Mouse (Mus musculus): ENCODE measurements at regions not wholly inside any gene's neighbourhood (a gene's known extent, or its start where the extent isn't known, plus 50 kb on each side); places are given as distances from the start of the nearest gene placed in this dataset.
A peak's percentile ranks its signal among the peaks of the same experiment; 100 is the strongest.

- 24% methylated on average over 3 of the region's 3 CpGs for WGBS
- DNase-seq: peak; percentile 16
- Histone ChIP-seq H3K4me1 (ENCODE audit: control insufficient read depth, insufficient read depth, low read length) (peaks cover 6% of the 10 kb centered on the region; the same call in 1 of the 2 replicates), H3K4me3 (replicated peaks; ENCODE audit: extremely low read depth, low read depth, low read length) (no peak overlapping the region)
- TF ChIP-seq POLR2A (IDR thresholded peaks at IDR 0.05; ENCODE audit: borderline replicate concordance, extremely low read depth, low read depth, low read length) (no peak), CTCF (IDR thresholded peaks at IDR 0.05; ENCODE audit: insufficient read depth, low read length) (no peak)
Observed at GRCm38 (mm10) chr13:97580241-97580874, 180.1 kb downstream of the Gm10260 start.

- no peak for DNase-seq
- 41% methylated on average over 5 of the region's 5 CpGs for WGBS
- Histone ChIP-seq H3K4me3 (replicated peaks; ENCODE audit: extremely low read depth, low read depth, low read length) (no peak overlapping the region), H3K4me1 (ENCODE audit: control insufficient read depth, insufficient read depth, low read length) (peaks cover 6% of the 10 kb centered on the region; the same call in 1 of the 2 replicates)
- TF ChIP-seq CTCF (IDR thresholded peaks at IDR 0.05; ENCODE audit: insufficient read depth, low read length) (no peak), POLR2A (IDR thresholded peaks at IDR 0.05; ENCODE audit: borderline replicate concordance, extremely low read depth, low read depth, low read length) (no peak)
Observed at GRCm38 (mm10) chr13:97578595-97578994, 181.8 kb downstream of the Gm10260 start.

GRCm38 (mm10) chr13:97577081-97577785 is 183.2 kb downstream of the Gm10260 start:
- peaks cover 6% of the 10 kb centered on the region; the same call in 1 of the 2 replicates for H3K4me1 ChIP-seq (ENCODE audit: control insufficient read depth, insufficient read depth, low read length)
- TF ChIP-seq POLR2A (IDR thresholded peaks at IDR 0.05; ENCODE audit: borderline replicate concordance, extremely low read depth, low read depth, low read length): no peak
- TF ChIP-seq CTCF (IDR thresholded peaks at IDR 0.05; ENCODE audit: insufficient read depth, low read length): no peak
- no peak overlapping the region for H3K4me3 ChIP-seq (replicated peaks; ENCODE audit: extremely low read depth, low read depth, low read length)
- 72% methylated on average over 9 of the region's 9 CpGs for WGBS
- DNase-seq: no peak

GRCm38 (mm10) chr13:97573601-97574000 is 186.8 kb downstream of the Gm10260 start:
- 78% methylated on average over 3 of the region's 3 CpGs for WGBS
- Histone ChIP-seq H3K4me3 (replicated peaks; ENCODE audit: extremely low read depth, low read depth, low read length) (no peak overlapping the region), H3K4me1 (ENCODE audit: control insufficient read depth, insufficient read depth, low read length) (peaks cover 3% of the 10 kb centered on the region; the same call in 1 of the 2 replicates)
- no peak for TF ChIP-seq CTCF (IDR thresholded peaks at IDR 0.05; ENCODE audit: insufficient read depth, low read length)
- TF ChIP-seq POLR2A (IDR thresholded peaks at IDR 0.05; ENCODE audit: borderline replicate concordance, extremely low read depth, low read depth, low read length): no peak
- no peak for DNase-seq

GRCm38 (mm10) chr13:97572352-97572751 is 188.1 kb downstream of the Gm10260 start:
- Histone ChIP-seq H3K4me1 (ENCODE audit: control insufficient read depth, insufficient read depth, low read length) (peaks cover 3% of the 10 kb centered on the region; the same call in 1 of the 2 replicates), H3K4me3 (replicated peaks; ENCODE audit: extremely low read depth, low read depth, low read length) (no peak overlapping the region)
- TF ChIP-seq POLR2A (IDR thresholded peaks at IDR 0.05; ENCODE audit: borderline replicate concordance, extremely low read depth, low read depth, low read length): no peak
- no peak for TF ChIP-seq CTCF (IDR thresholded peaks at IDR 0.05; ENCODE audit: insufficient read depth, low read length)
- WGBS: 85% methylated on average over 3 of the region's 3 CpGs
- DNase-seq: no peak

GRCm38 (mm10) chr13:97570009-97570408 is 190.4 kb downstream of the Gm10260 start:
- 23% methylated on average over 1 of the region's 1 CpGs for WGBS
- TF ChIP-seq CTCF (IDR thresholded peaks at IDR 0.05; ENCODE audit: insufficient read depth, low read length): no peak
- no peak for TF ChIP-seq POLR2A (IDR thresholded peaks at IDR 0.05; ENCODE audit: borderline replicate concordance, extremely low read depth, low read depth, low read length)
- no peak for DNase-seq

GRCm38 (mm10) chr13:97567632-97568031 is 192.8 kb downstream of the Gm10260 start:
- DNase-seq: no peak
- Histone ChIP-seq H3K4me3 (replicated peaks; ENCODE audit: extremely low read depth, low read depth, low read length) (no peak overlapping the region), H3K4me1 (ENCODE audit: control insufficient read depth, insufficient read depth, low read length) (peaks cover 3% of the 10 kb centered on the region; the same call in 1 of the 2 replicates)
- TF ChIP-seq POLR2A (IDR thresholded peaks at IDR 0.05; ENCODE audit: borderline replicate concordance, extremely low read depth, low read depth, low read length) (no peak), CTCF (IDR thresholded peaks at IDR 0.05; ENCODE audit: insufficient read depth, low read length) (no peak)
- 76% methylated on average over 3 of the region's 3 CpGs for whole genome bisulfite sequencing

More at GRCm38 (mm10) chr13:97570009-97570408, 190.4 kb downstream of the Gm10260 start:
- Histone ChIP-seq H3K4me3 (replicated peaks; ENCODE audit: extremely low read depth, low read depth, low read length) (no peak overlapping the region), H3K4me1 (ENCODE audit: control insufficient read depth, insufficient read depth, low read length) (peaks cover 3% of the 10 kb centered on the region; the same call in 1 of the 2 replicates)

GRCm38 (mm10) chr13:97566071-97566470 is 194.4 kb downstream of the Gm10260 start:
- Histone ChIP-seq H3K4me3 (replicated peaks; ENCODE audit: extremely low read depth, low read depth, low read length) (no peak overlapping the region), H3K4me1 (ENCODE audit: control insufficient read depth, insufficient read depth, low read length) (peaks cover 3% of the 10 kb centered on the region; the same call in 1 of the 2 replicates)
- no peak for TF ChIP-seq POLR2A (IDR thresholded peaks at IDR 0.05; ENCODE audit: borderline replicate concordance, extremely low read depth, low read depth, low read length)
- 65% methylated on average over 7 of the region's 7 CpGs for WGBS
- no peak for DNase-seq

- TF ChIP-seq POLR2A (IDR thresholded peaks at IDR 0.05; ENCODE audit: borderline replicate concordance, extremely low read depth, low read depth, low read length) (no peak), CTCF (IDR thresholded peaks at IDR 0.05; ENCODE audit: insufficient read depth, low read length) (no peak)
- 82% methylated on average over 6 of the region's 6 CpGs for WGBS
- no peak for DNase-seq
- Histone ChIP-seq H3K4me1 (ENCODE audit: control insufficient read depth, insufficient read depth, low read length) (no peaks in the 10 kb centered on the region), H3K4me3 (replicated peaks; ENCODE audit: extremely low read depth, low read depth, low read length) (no peak overlapping the region)
Observed at GRCm38 (mm10) chr13:97562241-97562640, 198.2 kb downstream of the Gm10260 start.

All from lung, adult 2 months (tissue).